Mouse (Mus musculus): Measurements from ENCODE around the gene Sema3f.

Sema3f gene

GRCm38 (mm10) chr9:107715632-107716031 lies 5.4 kb upstream of the Sema3f start:
- DNase-seq (ENCODE audit: low read depth, low spot score), result no peak

GRCm38 (mm10) chr9:107714221-107714952 lies 4.1 kb upstream of the Sema3f start:
- DNase-seq (ENCODE audit: low read depth, low spot score), result no peak

- no peak for DNase-seq (ENCODE audit: low read depth, low spot score)
Measured at GRCm38 (mm10) chr9:107709096-107709696, 1.1 kb downstream of the Sema3f start.

- no peak for DNase-seq (ENCODE audit: low read depth, low spot score)
Measured at GRCm38 (mm10) chr9:107708439-107709095, 1.7 kb downstream of the Sema3f start.

- DNase-seq (ENCODE audit: low read depth, low spot score), result peak; percentile 25
Measured at GRCm38 (mm10) chr9:107707701-107708438, 2.4 kb downstream of the Sema3f start.

GRCm38 (mm10) chr9:107706781-107707211 lies 3.5 kb downstream of the Sema3f start:
- no peak for DNase-seq (ENCODE audit: low read depth, low spot score)

- no peak for DNase-seq (ENCODE audit: low read depth, low spot score)
Measured at GRCm38 (mm10) chr9:107703337-107704122, 6.7 kb downstream of the Sema3f start.

- no peak for DNase-seq (ENCODE audit: low read depth, low spot score)
Measured at GRCm38 (mm10) chr9:107702606-107703185, 7.6 kb downstream of the Sema3f start.

GRCm38 (mm10) chr9:107701594-107701993 lies 8.7 kb downstream of the Sema3f start:
- no peak for DNase-seq (ENCODE audit: low read depth, low spot score)

- DNase-seq (ENCODE audit: low read depth, low spot score), result no peak
Measured at GRCm38 (mm10) chr9:107700114-107700571, 10.1 kb downstream of the Sema3f start.

GRCm38 (mm10) chr9:107699376-107699980 lies 10.8 kb downstream of the Sema3f start:
- no peak for DNase-seq (ENCODE audit: low read depth, low spot score)

- DNase-seq (ENCODE audit: low read depth, low spot score), result no peak
Measured at GRCm38 (mm10) chr9:107698611-107699190, 11.6 kb downstream of the Sema3f start.

- DNase-seq (ENCODE audit: low read depth, low spot score), result no peak
Measured at GRCm38 (mm10) chr9:107697811-107698521, 12.3 kb downstream of the Sema3f start.

GRCm38 (mm10) chr9:107696845-107697610 lies 13.2 kb downstream of the Sema3f start:
- no peak for DNase-seq (ENCODE audit: low read depth, low spot score)

- no peak for DNase-seq (ENCODE audit: low read depth, low spot score)
Measured at GRCm38 (mm10) chr9:107696106-107696479, 14.2 kb downstream of the Sema3f start.

- DNase-seq (ENCODE audit: low read depth, low spot score), result no peak
Measured at GRCm38 (mm10) chr9:107695441-107696105, 14.7 kb downstream of the Sema3f start.

- DNase-seq (ENCODE audit: low read depth, low spot score), result no peak
Measured at GRCm38 (mm10) chr9:107694627-107695026, 15.6 kb downstream of the Sema3f start.

GRCm38 (mm10) chr9:107693433-107693987 lies 16.8 kb downstream of the Sema3f start:
- no peak for DNase-seq (ENCODE audit: low read depth, low spot score)
